Mouse (Mus musculus) C2C12 (cell line): ENCODE results near the gene Mcur1.

Experiments used
- CEBPB ChIP-seq: IDR thresholded peaks from one replicate; pipeline ENCODE4 v1.6.1; 2011; ENCODE audit warnings: low read depth, mild to moderate bottlenecking, control low read depth, moderate library complexity
- CTCF ChIP-seq: IDR thresholded peaks from one replicate; pipeline ENCODE4 v1.5.1; 2011; ENCODE audit not compliant: control insufficient read depth, insufficient read depth, insufficient read length
- MAX ChIP-seq: IDR thresholded peaks from one replicate; pipeline ENCODE4 v1.6.1; 2011; ENCODE audit warnings: mild to moderate bottlenecking, control low read depth
- MYOD1 ChIP-seq: IDR thresholded peaks from one replicate; pipeline ENCODE4 v1.6.1; 2011; ENCODE audit warnings: low read depth; ENCODE audit not compliant: control insufficient read depth, insufficient read length
- USF1 ChIP-seq: IDR thresholded peaks from one replicate; pipeline ENCODE4 v1.6.1; 2011; ENCODE audit warnings: low read depth, mild to moderate bottlenecking, control low read depth, moderate library complexity

- TF ChIP-seq CTCF = no peak
- no peak for TF ChIP-seq MYOD1
- no peak for TF ChIP-seq USF1
- no peak for TF ChIP-seq MAX
- TF ChIP-seq CEBPB = no peak
These were observed 32.1 kb upstream of the Mcur1 start for GRCm38 (mm10) chr13:43591828-43592680.
